Mouse (Mus musculus) small intestine, adult 2 months (tissue): ENCODE data around the gene Bin2. TPM values are rescaled to one million over a fixed set of nuclear protein-coding genes. Genes with fewer than 3 reads are reported as not detected.

Source experiments
- H3K27ac ChIP-seq: fragments of 200-500 bp; 2 replicates; pipeline ENCODE4 v1.5.1; 2012; ENCODE audit warnings: low read depth, low read length, control low read depth, inconsistent platforms; ENCODE audit not compliant: insufficient read depth
- H3K27me3 ChIP-seq: fragments of 200-500 bp; 2 replicates; pipeline ENCODE4 v1.6.1; 2012; ENCODE audit warnings: mild to moderate bottlenecking, moderate library complexity, low read length, inconsistent platforms; ENCODE audit not compliant: control insufficient read depth, insufficient read depth
- H3K36me3 ChIP-seq: fragments of 200-500 bp; 2 replicates; pipeline ENCODE4 v1.6.1; 2012; ENCODE audit warnings: mild to moderate bottlenecking, low read length, control low read depth, inconsistent platforms; ENCODE audit not compliant: control insufficient read depth, insufficient read depth
- H3K4me1 ChIP-seq: fragments of 200-500 bp; 2 replicates; pipeline ENCODE4 v1.6.1; 2012; ENCODE audit warnings: low read length, inconsistent platforms, mixed read lengths; ENCODE audit not compliant: control insufficient read depth, insufficient read depth, insufficient read length
- H3K4me3 ChIP-seq: fragments of 200-500 bp; 2 replicates; pipeline ENCODE4 v1.5.1; 2012; ENCODE audit warnings: low read depth, mild to moderate bottlenecking, control low read depth, inconsistent platforms, low read length, moderate library complexity
- CTCF ChIP-seq: fragments of 200-500 bp; IDR thresholded peaks from 2 replicates; pipeline ENCODE4 v1.5.1; 2012; ENCODE audit warnings: low read depth, mild to moderate bottlenecking, control low read depth, inconsistent platforms, low read length, moderate library complexity, mixed read lengths; ENCODE audit not compliant: insufficient replicate concordance, insufficient read length; ENCODE audit errors: extremely low read depth
- POLR2A ChIP-seq: fragments of 200-500 bp; IDR thresholded peaks from 2 replicates; pipeline ENCODE4 v1.6.1; 2012; ENCODE audit warnings: low read depth, mild to moderate bottlenecking, control low read depth, inconsistent platforms, low read length, moderate library complexity
- WGBS: fragments of 180-500 bp; shearing (Covaris S2); methylation state at CpG from one replicate; pipeline ENCODE4 v1.1.7; 2018; 5-methylcytosine and 5-hydroxymethylcytosine counted together
- polyA plus RNA-seq: library from polyadenylated mRNA; depleted of rRNA; stranded (reverse); fragments of >200 nt; gene quantifications from 2 replicates; pipeline ENCODE4 v1.2.3, GENCODE M21; 2012

The Bin2 gene
- polyA plus RNA-seq, 1 experiment: 13.0 TPM

- TF ChIP-seq POLR2A (no peak), CTCF (no peak)
- 45% methylated on average over 7 of the region's 7 CpGs for WGBS
Observed at GRCm38 (mm10) chr15:100619200-100619599, 50.2 kb downstream of the Bin2 start.

GRCm38 (mm10) chr15:100616221-100616620, 53.1 kb downstream of the Bin2 start:
- TF ChIP-seq CTCF: no peak
- no peak for TF ChIP-seq POLR2A
- Histone ChIP-seq H3K4me3 (peak overlapping the region; percentile 83), H3K27ac (peak overlapping the region; percentile 38), H3K36me3 (peaks cover 35% of the 10 kb centered on the region), H3K4me1 (peaks cover 11% of the 10 kb centered on the region), H3K27me3 (no peaks in the 10 kb centered on the region)
- WGBS: under 1% methylated on average over 19 of the region's 19 CpGs

More at GRCm38 (mm10) chr15:100619200-100619599, 50.2 kb downstream of the Bin2 start:
- H3K27me3 ChIP-seq: no peaks in the 10 kb centered on the region
- H3K36me3 ChIP-seq: peaks cover 48% of the 10 kb centered on the region
- no peak overlapping the region for H3K4me3 ChIP-seq
- H3K27ac ChIP-seq: no peak overlapping the region
- H3K4me1 ChIP-seq: peaks cover 5% of the 10 kb centered on the region

GRCm38 (mm10) chr15:100615825-100616220, 53.5 kb downstream of the Bin2 start:
- Histone ChIP-seq H3K4me1 (peaks cover 11% of the 10 kb centered on the region), H3K27ac (peak overlapping the region; percentile 63), H3K27me3 (no peaks in the 10 kb centered on the region), H3K4me3 (peak overlapping the region; percentile 83), H3K36me3 (peaks cover 32% of the 10 kb centered on the region)
- TF ChIP-seq POLR2A (no peak), CTCF (no peak)
- under 1% methylated on average over 43 of the region's 43 CpGs for WGBS

- WGBS: 2% methylated on average over 99 of the region's 99 CpGs
- TF ChIP-seq POLR2A (peak; percentile 89), CTCF (no peak)
- Histone ChIP-seq H3K4me3 (peak within 1 kb of the TSS; percentile 83), H3K36me3 (peaks cover 27% of the 10 kb centered on the region), H3K27ac (peak within 1 kb of the TSS; percentile 88), H3K27me3 (no peaks in the 10 kb centered on the region), H3K4me1 (peaks cover 11% of the 10 kb centered on the region)
Observed at GRCm38 (mm10) chr15:100614996-100615824, 54.1 kb downstream of the Bin2 start, which contains the start of gene Dazap2. Dazap2 (plus strand) TSS chr15:100615349.

- Histone ChIP-seq H3K4me3 (peak overlapping the region; percentile 68), H3K27ac (peak overlapping the region; percentile 88), H3K27me3 (no peaks in the 10 kb centered on the region), H3K4me1 (peaks cover 11% of the 10 kb centered on the region), H3K36me3 (peaks cover 22% of the 10 kb centered on the region)
- WGBS: 12% methylated on average over 43 of the region's 43 CpGs
- TF ChIP-seq POLR2A (no peak), CTCF (no peak)
Observed at GRCm38 (mm10) chr15:100614218-100614995, 54.9 kb downstream of the Bin2 start.

GRCm38 (mm10) chr15:100613584-100613983, 55.8 kb downstream of the Bin2 start:
- WGBS: 5% methylated on average over 16 of the region's 16 CpGs
- Histone ChIP-seq H3K27ac (no peak overlapping the region), H3K27me3 (no peaks in the 10 kb centered on the region), H3K36me3 (peaks cover 14% of the 10 kb centered on the region), H3K4me3 (no peak overlapping the region), H3K4me1 (peaks cover 11% of the 10 kb centered on the region)
- no peak for TF ChIP-seq POLR2A
- TF ChIP-seq CTCF: peak; percentile 86

- peaks cover 11% of the 10 kb centered on the region for H3K4me1 ChIP-seq
- 60% methylated on average over 2 of the region's 2 CpGs for WGBS
- TF ChIP-seq POLR2A (no peak), CTCF (peak; percentile 58; the same call in 1 of the 2 replicates)
- H3K27ac ChIP-seq: no peak overlapping the region
- no peaks in the 10 kb centered on the region for H3K27me3 ChIP-seq
- H3K36me3 ChIP-seq: peaks cover 4% of the 10 kb centered on the region
- no peak overlapping the region for H3K4me3 ChIP-seq
Observed at GRCm38 (mm10) chr15:100612432-100612831, 56.9 kb downstream of the Bin2 start.
